Mouse (Mus musculus) hindbrain, embryonic 13.5 days (tissue): ENCODE measurements at regions not wholly inside any gene's neighbourhood (a gene's known extent, or its start where the extent isn't known, plus 50 kb on each side); places are given as distances from the start of the nearest gene placed in this dataset.

Experiments used
- ATAC-seq: fragments of 200-750 bp; cut with Nextera tagmentation; 2 replicates; pipeline ENCODE4 v1.8.0; 2017; ENCODE audit warnings: moderate TSS enrichment; ENCODE audit not compliant: low FRiP score
- H3K27ac ChIP-seq: fragments of 300-500 bp; sonication (generic); 2 replicates; pipeline ENCODE4 v1.5.1; 2015; ENCODE audit warnings: inconsistent platforms, mild to moderate bottlenecking, moderate library complexity
- H3K27me3 ChIP-seq: fragments of 300-500 bp; sonication (generic); 2 replicates; pipeline ENCODE4 v1.6.1; 2015; ENCODE audit warnings: mild to moderate bottlenecking, inconsistent platforms
- H3K36me3 ChIP-seq: fragments of 300-500 bp; sonication (generic); 2 replicates; pipeline ENCODE4 v1.6.1; 2015; ENCODE audit warnings: mild to moderate bottlenecking, inconsistent platforms
- H3K4me1 ChIP-seq: fragments of 300-500 bp; sonication (generic); replicated peaks from 2 replicates; pipeline ENCODE4 v1.6.1; 2015; ENCODE audit warnings: inconsistent platforms
- H3K4me2 ChIP-seq: fragments of 300-500 bp; sonication (generic); 2 replicates; pipeline ENCODE4 v1.6.1; 2015; ENCODE audit warnings: inconsistent platforms, mild to moderate bottlenecking, moderate library complexity
- H3K4me3 ChIP-seq: fragments of 300-500 bp; sonication (generic); 2 replicates; pipeline ENCODE4 v1.5.1; 2015; ENCODE audit warnings: mild to moderate bottlenecking, inconsistent platforms
- H3K9ac ChIP-seq: fragments of 300-500 bp; sonication (generic); 2 replicates; pipeline ENCODE4 v1.6.1; 2015; ENCODE audit warnings: mild to moderate bottlenecking, inconsistent platforms
- H3K9me3 ChIP-seq: fragments of 300-500 bp; sonication (generic); 2 replicates; pipeline ENCODE4 v1.6.1; 2016; ENCODE audit warnings: inconsistent platforms
- WGBS: fragments of 180-500 bp; shearing (Covaris S2); methylation state at CpG from one replicate; pipeline ENCODE4 v1.1.7; 2015; 5-methylcytosine and 5-hydroxymethylcytosine counted together

- no peak for ATAC-seq
- Histone ChIP-seq H3K9ac (no peak overlapping the region), H3K27ac (no peak overlapping the region), H3K4me2 (no peak overlapping the region), H3K9me3 (0 out of 2 replicates have a peak, but pooled peaks cover 4% of the 10 kb centered on the region), H3K36me3 (no peaks in the 10 kb centered on the region), H3K4me1 (no peaks in the 10 kb centered on the region), H3K4me3 (no peak overlapping the region), H3K27me3 (no peaks in the 10 kb centered on the region)
- 98% methylated on average over 1 of the region's 1 CpGs for WGBS
These were observed 187.8 kb downstream of the Cxcl12 start for GRCm38 (mm10) chr6:117356101-117356500.

- Histone ChIP-seq H3K4me3 (no peak overlapping the region), H3K4me1 (no peaks in the 10 kb centered on the region), H3K9ac (no peak overlapping the region), H3K9me3 (0 out of 2 replicates have a peak, but pooled peaks cover 4% of the 10 kb centered on the region), H3K27me3 (no peaks in the 10 kb centered on the region), H3K36me3 (no peaks in the 10 kb centered on the region), H3K4me2 (no peak overlapping the region), H3K27ac (no peak overlapping the region)
- 88% methylated on average over 2 of the region's 2 CpGs for WGBS
- ATAC-seq: no peak
These were observed 191.1 kb downstream of the Cxcl12 start for GRCm38 (mm10) chr6:117359401-117359800.

- no peak overlapping the region for H3K9ac ChIP-seq
- no peak for ATAC-seq
- H3K27ac ChIP-seq: no peak overlapping the region
- no peaks in the 10 kb centered on the region for H3K36me3 ChIP-seq
- WGBS: 89% methylated on average over 6 of the region's 6 CpGs
- no peaks in the 10 kb centered on the region for H3K4me1 ChIP-seq
- no peaks in the 10 kb centered on the region for H3K9me3 ChIP-seq
- H3K27me3 ChIP-seq: no peaks in the 10 kb centered on the region
- H3K4me2 ChIP-seq: no peak overlapping the region
- no peak overlapping the region for H3K4me3 ChIP-seq
These were observed 198.2 kb downstream of the Cxcl12 start for GRCm38 (mm10) chr6:117366563-117366962.

GRCm38 (mm10) chr6:117375989-117376388 is 207.7 kb downstream of the Cxcl12 start:
- ATAC-seq: no peak
- Histone ChIP-seq H3K4me3 (no peak overlapping the region), H3K36me3 (no peaks in the 10 kb centered on the region), H3K4me1 (no peaks in the 10 kb centered on the region), H3K9me3 (no peaks in the 10 kb centered on the region; the same call in 1 of the 2 replicates), H3K27me3 (no peaks in the 10 kb centered on the region), H3K4me2 (no peak overlapping the region), H3K9ac (no peak overlapping the region), H3K27ac (no peak overlapping the region)
- WGBS: 95% methylated on average over 5 of the region's 5 CpGs

GRCm38 (mm10) chr6:117379904-117380303 is 211.6 kb downstream of the Cxcl12 start:
- H3K9me3 ChIP-seq: no peaks in the 10 kb centered on the region; the same call in 1 of the 2 replicates
- no peaks in the 10 kb centered on the region for H3K27me3 ChIP-seq
- no peak overlapping the region for H3K9ac ChIP-seq
- 91% methylated on average over 4 of the region's 4 CpGs for WGBS
- H3K36me3 ChIP-seq: no peaks in the 10 kb centered on the region
- H3K27ac ChIP-seq: no peak overlapping the region
- no peaks in the 10 kb centered on the region for H3K4me1 ChIP-seq
- no peak for ATAC-seq
- H3K4me2 ChIP-seq: no peak overlapping the region
- no peak overlapping the region for H3K4me3 ChIP-seq

GRCm38 (mm10) chr6:117390233-117390848 is 222.0 kb downstream of the Cxcl12 start:
- Histone ChIP-seq H3K4me2 (no peak overlapping the region), H3K4me1 (no peaks in the 10 kb centered on the region), H3K27me3 (no peaks in the 10 kb centered on the region), H3K36me3 (no peaks in the 10 kb centered on the region), H3K9me3 (no peaks in the 10 kb centered on the region), H3K27ac (no peak overlapping the region), H3K4me3 (no peak overlapping the region), H3K9ac (no peak overlapping the region)
- ATAC-seq: no peak
- WGBS: 81% methylated on average over 7 of the region's 7 CpGs

GRCm38 (mm10) chr6:117393480-117393879 is 225.1 kb downstream of the Cxcl12 start:
- Histone ChIP-seq H3K4me3 (no peak overlapping the region), H3K27me3 (no peaks in the 10 kb centered on the region), H3K4me1 (no peaks in the 10 kb centered on the region), H3K9me3 (no peaks in the 10 kb centered on the region), H3K27ac (no peak overlapping the region), H3K4me2 (no peak overlapping the region), H3K9ac (no peak overlapping the region), H3K36me3 (no peaks in the 10 kb centered on the region)
- no peak for ATAC-seq

GRCm38 (mm10) chr6:117405589-117406311 is 237.4 kb downstream of the Cxcl12 start:
- Histone ChIP-seq H3K36me3 (no peaks in the 10 kb centered on the region), H3K27ac (no peak overlapping the region), H3K9me3 (no peaks in the 10 kb centered on the region), H3K4me1 (peaks cover 14% of the 10 kb centered on the region), H3K4me2 (no peak overlapping the region), H3K9ac (no peak overlapping the region), H3K27me3 (no peaks in the 10 kb centered on the region), H3K4me3 (no peak overlapping the region)
- no peak for ATAC-seq
- WGBS: 83% methylated on average over 11 of the region's 11 CpGs

GRCm38 (mm10) chr6:117406312-117406595 is 237.9 kb downstream of the Cxcl12 start:
- Histone ChIP-seq H3K4me1 (peaks cover 14% of the 10 kb centered on the region), H3K9me3 (no peaks in the 10 kb centered on the region), H3K27ac (no peak overlapping the region), H3K4me3 (no peak overlapping the region), H3K27me3 (no peaks in the 10 kb centered on the region), H3K9ac (no peak overlapping the region), H3K4me2 (no peak overlapping the region), H3K36me3 (no peaks in the 10 kb centered on the region)
- no peak for ATAC-seq
- 81% methylated on average over 4 of the region's 4 CpGs for WGBS

- Histone ChIP-seq H3K4me1 (peaks cover 14% of the 10 kb centered on the region), H3K9ac (no peak overlapping the region), H3K27me3 (no peaks in the 10 kb centered on the region), H3K9me3 (no peaks in the 10 kb centered on the region), H3K4me2 (no peak overlapping the region), H3K36me3 (no peaks in the 10 kb centered on the region), H3K4me3 (no peak overlapping the region), H3K27ac (no peak overlapping the region)
- ATAC-seq: no peak
- 55% methylated on average over 9 of the region's 9 CpGs for WGBS
These were observed 238.4 kb downstream of the Cxcl12 start for GRCm38 (mm10) chr6:117406757-117407156.

GRCm38 (mm10) chr6:117407206-117407858 is 239.0 kb downstream of the Cxcl12 start:
- no peak overlapping the region for H3K4me2 ChIP-seq
- ATAC-seq: no peak
- H3K4me1 ChIP-seq: peaks cover 14% of the 10 kb centered on the region
- no peaks in the 10 kb centered on the region for H3K9me3 ChIP-seq
- no peak overlapping the region for H3K9ac ChIP-seq
- WGBS: 45% methylated on average over 15 of the region's 15 CpGs
- no peak overlapping the region for H3K4me3 ChIP-seq
- no peaks in the 10 kb centered on the region for H3K27me3 ChIP-seq
- no peaks in the 10 kb centered on the region for H3K36me3 ChIP-seq
- H3K27ac ChIP-seq: no peak overlapping the region

- no peaks in the 10 kb centered on the region for H3K36me3 ChIP-seq
- H3K9me3 ChIP-seq: no peaks in the 10 kb centered on the region
- H3K4me1 ChIP-seq: peaks cover 14% of the 10 kb centered on the region
- H3K27ac ChIP-seq: no peak overlapping the region
- no peak for ATAC-seq
- H3K27me3 ChIP-seq: no peaks in the 10 kb centered on the region
- H3K4me2 ChIP-seq: no peak overlapping the region
- no peak overlapping the region for H3K4me3 ChIP-seq
- WGBS: 75% methylated on average over 5 of the region's 5 CpGs
- no peak overlapping the region for H3K9ac ChIP-seq
These were observed 239.6 kb downstream of the Cxcl12 start for GRCm38 (mm10) chr6:117407953-117408352.
